Mouse (Mus musculus) gastrocnemius, postnatal 10 days (tissue): ENCODE data around the gene Bahd1. TPM values are rescaled to one million over a fixed set of nuclear protein-coding genes. Genes with fewer than 3 reads are reported as not detected.
A peak's percentile ranks its signal among the peaks of the same experiment; 100 is the strongest.

ENCODE experiments used
- DNase-seq: peaks from one replicate; pipeline ENCODE4 v3.0.0; 2021; ENCODE audit warnings: mixed read lengths
- long read RNA-seq, 2 experiments: library from polyadenylated mRNA; stranded (forward); transcript quantifications; one replicate each; pipeline ENCODE4 v2.0.0; 2021
- total RNA-seq, 2 experiments: library from RNA; stranded (reverse); gene quantifications; 2 replicates each; pipeline ENCODE4 v1.2.3; 2021

Bahd1 gene
- total RNA-seq, result 1 to 10 TPM; 4.8 to 7.4 TPM
- long read RNA-seq, experiment 1, partial matches to known transcripts, result 0 of 2 reads
- long read RNA-seq, experiment 1, other reads (novel, unspliced or antisense), result 2 of 2 reads
- long read RNA-seq, experiment 2, result 0 reads

DNA sequence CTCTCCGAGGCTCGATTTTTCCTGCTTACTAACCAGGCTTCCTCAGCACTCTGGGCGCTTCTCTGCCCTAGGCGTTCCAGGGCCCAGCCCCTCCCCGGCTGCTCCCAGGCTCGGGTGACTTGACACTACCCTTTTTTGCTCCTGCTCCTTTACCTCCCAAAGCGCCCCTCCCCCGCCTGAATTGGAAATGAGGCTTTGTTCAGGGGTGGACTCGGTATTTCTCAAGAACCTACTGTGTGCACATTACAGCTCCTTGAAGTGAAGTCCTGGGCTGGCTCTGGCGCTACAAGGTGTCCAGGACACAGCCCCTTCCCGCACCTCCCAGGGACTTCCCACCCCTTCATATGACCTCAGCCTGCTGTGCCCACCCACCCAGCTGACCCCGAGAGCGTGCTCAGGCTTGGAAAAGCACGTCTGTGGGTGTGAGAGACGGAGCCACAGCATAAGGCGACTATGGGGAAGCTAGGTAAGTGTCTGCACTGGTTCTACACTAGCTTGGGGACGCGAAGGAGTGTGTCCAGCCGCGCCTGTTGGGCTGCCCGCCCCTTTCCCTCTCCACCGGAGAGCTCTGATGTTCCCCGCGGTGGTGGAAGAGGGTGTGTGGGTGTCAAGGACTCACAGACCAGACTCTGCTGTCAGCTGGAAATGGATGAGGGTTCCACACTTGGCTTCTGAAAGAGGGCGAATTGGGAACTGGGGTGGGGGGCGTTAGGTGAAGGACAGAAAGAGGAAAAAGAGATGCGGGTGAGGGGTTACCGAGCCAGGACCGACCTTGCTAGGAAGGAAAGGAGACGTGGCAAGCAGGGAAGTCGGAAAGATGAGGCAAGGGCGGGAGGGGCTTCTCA is at the start of gene Bahd1:
Gene Bahd1, plus strand, starts transcription at position 397 of the 845 bp plus-strand sequence.
- DNase-seq, result peak; percentile 34

DNA sequence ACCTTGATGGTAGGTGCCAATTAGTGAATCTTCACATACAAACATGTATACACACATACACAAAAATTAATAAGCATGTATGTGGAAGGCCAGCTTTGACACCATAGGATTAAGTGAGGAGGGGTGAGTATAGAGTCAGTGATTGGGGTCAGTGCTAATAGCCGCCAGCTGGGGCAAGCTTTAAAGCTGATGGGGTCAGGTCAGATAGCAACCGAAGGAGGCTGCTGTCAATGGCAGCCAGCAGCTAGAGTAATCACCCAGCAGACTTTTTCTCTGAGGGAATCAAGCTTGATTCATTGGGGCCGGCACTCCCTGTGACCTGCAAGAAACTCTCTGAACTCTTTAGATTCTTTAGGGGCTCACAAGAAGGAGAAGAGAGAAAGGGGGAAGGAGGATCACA is 48.4 kb upstream of the Bahd1 start:
- DNase-seq, result no peak

DNA sequence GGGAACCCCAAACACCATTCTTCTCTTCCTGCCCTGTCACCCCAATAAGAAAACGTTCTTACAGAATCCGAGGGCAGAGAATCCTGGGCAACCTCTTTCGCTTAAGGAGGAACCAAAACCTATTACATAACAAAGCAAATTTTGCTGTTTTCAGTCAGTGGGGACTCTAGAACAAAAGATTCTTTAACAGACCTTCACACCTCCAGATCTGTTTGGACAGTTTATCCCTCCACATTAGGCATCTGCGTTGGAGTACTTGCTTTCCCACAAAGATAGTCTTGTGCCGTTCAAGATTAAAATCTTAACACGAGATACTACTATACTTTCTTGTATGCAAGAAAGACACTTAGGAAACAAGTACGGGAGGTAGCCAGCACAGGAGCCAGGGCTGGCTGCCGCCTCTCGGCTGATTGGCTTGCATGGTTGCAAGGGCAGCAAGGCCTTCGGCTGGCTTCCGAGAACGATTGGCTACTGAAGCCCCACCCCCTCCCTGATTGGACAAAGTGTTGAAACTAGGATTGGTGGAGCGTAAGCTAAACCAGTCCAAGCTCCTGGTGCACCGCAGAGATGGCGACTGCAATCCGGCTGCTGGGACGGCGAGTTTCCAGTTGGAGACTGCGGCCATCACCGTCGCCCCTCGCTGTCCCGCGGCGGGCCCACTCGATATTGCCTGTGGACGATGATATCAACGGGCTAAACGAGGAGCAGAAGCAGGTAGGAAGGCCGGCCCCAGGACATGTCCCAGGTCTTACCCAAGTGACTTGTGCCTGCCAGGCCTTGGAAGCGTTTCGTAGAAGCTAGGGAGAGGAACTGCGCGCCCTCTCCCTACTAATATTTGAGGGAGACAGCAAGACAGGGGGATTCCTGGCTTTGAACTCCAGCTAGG is 38.5 kb upstream of the Bahd1 start, which contains the start of gene Ivd:
Gene Ivd, plus strand, starts transcription at position 501 of the 886 bp plus-strand sequence.
- peak; percentile 84 for DNase-seq

DNA sequence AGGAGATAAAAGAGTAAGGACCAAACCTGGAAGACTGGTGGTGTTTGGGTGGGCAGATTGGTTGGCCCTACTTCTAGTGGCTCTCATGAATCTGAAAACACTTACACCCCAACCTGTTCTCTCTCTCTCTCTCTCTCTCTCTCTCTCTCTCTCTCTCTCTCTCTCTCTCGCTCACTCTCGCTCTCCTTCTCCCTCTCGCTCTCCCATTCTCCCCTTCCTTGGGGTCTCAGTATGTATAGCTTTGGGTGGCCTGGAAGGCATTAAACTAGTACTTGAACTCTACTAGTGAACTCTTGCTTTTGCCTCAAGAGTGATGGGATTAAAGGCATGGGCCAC is 37.9 kb upstream of the Bahd1 start:
- DNase-seq, result no peak

DNA sequence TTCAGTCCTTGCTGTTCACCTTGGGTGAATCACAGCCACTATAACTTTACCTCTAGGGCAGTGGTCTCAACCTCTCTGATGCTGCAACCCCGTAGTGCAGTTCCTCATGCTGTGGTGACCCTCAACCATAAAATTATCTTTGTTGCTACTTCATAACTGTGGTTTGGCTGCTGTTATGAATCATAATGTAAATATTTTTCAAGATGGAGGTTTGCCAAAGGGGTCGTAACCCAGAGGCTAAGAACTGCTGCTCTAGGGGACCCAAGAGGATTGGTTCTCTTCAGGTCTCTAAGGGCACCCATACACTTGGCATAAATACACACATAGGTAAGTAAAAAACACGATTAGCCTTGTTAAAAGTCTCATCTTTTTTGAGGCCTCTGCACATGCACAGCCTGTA is 29.6 kb upstream of the Bahd1 start:
- DNase-seq, result no peak

DNA sequence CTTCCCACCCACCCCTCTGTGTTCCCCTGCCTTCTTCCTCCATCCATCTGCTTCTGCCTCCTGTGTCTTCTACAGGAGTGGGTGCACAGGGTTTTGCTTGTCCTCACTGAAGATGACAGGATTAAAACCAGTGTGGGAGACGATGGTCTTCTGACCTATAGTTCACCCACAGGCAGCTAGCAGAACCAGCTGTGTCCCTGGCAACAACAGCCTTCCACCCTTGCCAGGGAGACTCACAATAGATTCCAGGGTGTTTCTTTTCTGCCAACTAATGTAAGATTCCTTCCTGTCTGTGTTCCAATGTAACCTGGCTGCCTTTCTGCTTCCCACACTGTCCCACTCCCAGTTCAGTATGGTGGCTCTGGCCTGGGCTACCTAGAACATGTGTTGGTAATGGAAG is 29.1 kb upstream of the Bahd1 start:
- DNase-seq, result no peak

DNA sequence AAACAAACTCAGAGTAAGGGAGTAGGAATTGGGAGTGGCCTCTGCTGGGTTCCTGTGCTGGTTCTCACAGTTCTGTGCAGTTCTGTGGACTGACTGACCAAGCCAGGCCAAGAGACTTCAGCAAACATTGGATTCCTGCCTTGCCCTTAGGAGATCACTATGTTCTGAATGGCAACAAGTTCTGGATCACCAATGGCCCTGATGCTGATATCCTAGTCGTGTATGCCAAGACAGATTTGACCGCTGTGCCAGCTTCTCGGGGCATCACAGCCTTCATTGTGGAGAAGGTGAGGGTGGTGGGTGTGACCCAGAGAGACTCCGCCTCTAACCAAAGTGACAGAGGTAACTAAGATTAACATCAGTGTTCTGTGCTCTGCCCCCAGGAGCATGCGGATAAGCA is 27.2 kb upstream of the Bahd1 start:
- DNase-seq, result no peak

DNA sequence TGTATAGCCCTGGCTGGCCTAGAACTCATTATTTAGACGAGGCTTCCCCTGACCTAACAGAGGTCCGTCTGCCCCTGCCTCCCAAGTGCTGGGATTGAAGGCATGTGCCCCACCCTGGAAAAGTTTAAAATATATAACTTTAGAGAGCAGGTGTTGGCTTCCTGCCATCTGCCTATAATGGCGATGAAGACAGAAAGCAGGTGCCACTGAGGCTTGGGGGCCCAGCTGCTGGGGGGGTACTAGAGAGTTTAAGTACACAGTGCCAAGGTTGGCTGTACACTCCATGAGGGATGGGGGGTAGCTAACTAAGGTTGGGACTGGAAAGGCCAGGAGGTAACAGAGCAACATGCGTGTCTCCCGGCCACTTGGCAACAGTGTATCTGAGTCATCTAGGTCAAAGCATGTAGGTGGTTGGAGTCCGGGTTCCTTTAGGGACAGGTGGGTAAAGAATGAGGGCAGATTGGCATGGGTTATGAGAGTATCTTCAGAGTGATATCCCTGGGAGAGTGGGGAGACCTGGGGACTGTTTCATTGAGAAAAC is 26.2 kb upstream of the Bahd1 start:
- DNase-seq, result no peak

DNA sequence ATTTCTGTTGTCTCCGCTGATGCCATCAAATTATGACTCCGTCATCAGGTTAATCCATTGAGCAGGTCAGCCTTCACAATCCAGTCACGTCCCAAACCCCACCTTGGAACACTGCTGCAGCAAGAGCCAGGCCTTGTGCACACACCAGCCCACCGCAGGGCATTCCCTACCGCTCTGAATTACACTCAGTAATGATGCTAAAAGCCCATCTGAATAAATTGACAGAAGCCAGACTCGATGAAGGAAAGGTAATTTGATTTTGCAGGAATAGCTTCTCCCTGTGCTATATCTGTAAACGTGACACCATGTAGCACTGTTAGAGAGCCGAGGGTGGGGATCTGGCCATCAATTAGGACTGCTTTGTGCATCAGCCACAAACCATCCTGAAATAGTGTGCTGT is 24.9 kb upstream of the Bahd1 start:
- no peak for DNase-seq

DNA sequence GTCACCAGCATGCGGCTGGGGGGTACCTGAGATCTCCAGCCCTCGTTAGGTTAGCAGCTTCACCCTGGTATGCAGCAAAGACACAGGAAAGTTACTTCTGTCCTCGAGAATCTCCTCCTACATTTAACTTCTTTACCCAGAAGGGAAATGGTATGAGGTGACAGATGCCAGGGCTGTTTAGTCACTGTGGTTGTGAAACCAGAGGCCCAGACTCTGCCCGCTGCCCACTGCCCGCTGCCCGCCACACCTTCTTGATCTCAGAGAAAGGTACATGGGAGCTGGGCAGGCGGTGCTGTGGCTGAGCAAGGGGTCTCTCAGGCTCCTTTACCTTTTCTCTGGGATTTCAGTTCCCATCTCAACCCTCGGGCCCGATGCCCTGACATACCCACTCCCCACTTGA is 23.7 kb upstream of the Bahd1 start:
- no peak for DNase-seq

DNA sequence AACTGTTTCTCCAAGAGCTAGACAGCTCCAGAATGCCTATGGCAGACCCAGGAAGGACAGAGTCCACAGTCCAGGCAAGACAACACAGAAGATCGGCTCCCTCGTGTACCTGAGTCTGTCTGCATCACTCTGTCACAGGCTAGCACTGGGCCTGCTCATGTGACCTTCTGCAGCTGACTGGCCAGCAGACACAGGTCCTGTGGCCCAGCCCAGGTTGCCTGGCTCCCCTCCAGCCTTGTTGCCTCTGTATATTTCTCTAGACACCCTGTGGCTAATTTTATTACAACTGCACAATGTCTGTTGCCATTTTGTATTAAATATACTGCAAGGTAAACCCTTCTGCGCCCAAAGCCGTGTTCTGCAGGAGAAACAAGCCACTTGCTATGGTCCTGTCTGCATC is 19.2 kb upstream of the Bahd1 start:
- no peak for DNase-seq

DNA sequence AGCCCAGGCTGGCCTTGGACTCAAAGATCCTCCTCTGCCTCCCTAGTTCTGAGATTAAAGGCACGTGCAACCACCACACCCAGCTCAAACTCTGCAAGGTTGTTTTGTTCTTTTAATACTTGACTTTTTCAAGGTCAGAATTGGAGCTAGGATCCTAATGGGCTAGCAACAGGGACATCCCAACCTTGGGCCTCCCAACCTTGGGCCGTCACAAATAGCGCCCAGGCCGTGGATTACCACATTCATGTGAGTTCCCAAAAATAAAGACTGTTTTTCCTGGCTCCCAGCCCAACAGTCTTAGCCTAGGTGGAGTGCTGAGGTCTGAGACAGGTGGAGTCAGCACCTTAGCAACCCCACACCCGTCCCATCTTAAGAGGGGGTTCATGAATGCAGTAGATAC is 18.2 kb upstream of the Bahd1 start:
- DNase-seq, result no peak

DNA sequence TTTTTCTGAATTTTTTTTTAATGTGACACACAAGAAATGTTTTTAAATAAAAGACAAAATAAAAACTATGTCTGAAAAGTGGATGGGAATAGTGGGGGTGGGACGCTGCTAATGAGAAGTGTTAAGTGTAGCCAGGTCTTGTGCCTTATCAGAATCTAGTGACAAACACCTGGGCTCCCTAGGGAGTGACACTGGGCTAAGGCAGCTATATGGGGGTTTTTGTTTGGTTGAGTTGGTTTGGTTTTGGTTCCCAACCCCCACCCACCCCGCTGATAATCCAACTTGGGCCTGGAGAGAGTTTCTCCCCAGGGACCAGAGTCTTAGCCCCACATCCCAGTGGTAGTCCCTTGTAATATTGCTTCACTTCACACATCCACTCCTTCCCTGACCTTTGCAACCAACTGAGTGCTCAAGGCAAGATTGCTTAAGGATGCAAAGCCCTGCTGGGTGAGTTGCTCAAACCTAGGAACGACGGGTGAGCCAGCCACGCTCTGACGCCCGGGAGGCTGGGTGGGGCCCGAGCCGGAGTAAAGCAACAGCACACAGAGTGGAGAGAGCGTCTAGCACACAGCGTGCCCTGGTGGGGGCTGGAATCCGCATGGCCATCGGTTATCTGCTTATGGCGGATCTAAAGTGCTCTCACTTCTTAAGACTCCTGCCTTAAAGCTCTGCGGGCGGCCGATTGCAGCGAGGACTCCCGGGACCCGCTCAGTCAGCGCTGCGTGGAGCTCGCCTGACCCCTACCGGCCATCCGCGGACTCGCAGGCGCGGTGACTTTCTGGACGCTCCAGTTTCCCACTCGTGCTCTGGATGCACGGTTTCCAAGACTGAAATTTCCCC is 17.1 kb upstream of the Bahd1 start:
- DNase-seq, result peak; percentile 92

DNA sequence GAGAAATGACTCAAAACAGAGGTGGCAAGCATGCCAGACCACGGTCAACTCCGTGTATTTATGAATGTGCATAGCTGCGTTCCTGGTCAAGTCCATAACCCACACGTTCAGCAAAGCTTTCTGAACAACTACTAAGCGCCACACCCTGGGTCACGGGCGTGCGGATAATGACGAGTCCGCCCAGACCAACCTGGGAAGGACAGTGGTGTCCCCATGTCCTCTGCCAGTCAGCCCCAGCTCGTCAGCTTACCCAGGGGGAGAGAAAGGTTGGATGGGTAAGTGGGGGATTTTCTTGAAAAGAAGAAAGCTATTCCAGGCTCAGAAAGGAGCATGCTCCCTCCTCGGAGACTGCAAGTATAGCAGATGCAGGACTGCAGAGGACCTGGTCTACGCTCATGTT is 12.7 kb upstream of the Bahd1 start:
- DNase-seq, result no peak

DNA sequence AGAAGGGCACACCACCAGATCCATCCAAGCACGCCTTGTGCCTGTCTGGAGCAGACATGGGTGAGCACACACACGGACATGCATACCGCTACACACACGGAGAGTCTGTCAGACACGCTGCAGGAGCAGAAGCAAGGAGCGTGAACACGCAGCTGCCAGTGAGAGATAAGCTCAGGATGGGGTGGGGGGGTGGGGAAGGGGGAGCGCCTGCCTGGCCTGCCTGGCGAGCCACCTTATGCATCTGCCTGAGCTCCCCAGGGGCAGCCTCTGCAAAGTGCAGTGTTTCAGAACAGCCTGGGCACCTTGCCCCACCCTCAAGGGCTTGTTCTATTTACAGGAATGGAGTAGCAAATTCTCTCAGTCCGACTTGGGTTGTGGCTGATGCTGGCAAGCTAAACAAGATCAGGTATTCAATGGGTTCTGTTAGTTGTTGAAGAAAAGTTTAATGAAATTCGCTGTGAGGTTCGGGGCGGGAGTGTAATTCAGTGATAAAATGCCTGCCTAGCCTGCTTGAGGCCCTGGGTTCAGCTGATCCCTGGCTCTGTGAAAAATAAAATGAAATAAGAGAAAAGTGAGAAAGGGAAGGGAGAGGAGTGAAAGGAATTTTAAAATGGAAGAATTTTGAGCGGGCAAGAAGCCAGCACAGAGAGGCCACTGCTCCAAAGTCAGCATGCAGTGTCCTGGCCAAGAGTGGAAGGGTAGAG is 12.2 kb upstream of the Bahd1 start:
- DNase-seq, result no peak

DNA sequence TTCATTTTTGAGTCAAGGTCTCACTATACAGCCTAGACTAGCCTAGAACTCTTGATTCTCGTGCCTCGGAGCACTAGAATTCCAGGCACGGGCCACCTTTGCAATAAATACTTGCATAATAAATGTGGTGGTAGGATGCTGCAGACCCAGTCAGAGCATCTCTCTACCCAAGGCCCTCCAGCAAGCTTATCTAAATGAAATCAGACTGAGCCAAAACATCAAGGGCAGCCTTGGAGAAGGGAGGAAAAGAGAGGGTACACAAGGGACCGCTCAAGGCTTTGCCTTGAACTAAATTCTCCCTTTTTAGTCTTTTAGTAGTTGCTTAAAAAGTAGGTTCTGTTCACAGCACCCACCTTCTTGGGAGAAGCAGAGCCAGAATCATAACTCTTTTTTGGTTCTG is 9.0 kb upstream of the Bahd1 start:
- DNase-seq, result no peak

DNA sequence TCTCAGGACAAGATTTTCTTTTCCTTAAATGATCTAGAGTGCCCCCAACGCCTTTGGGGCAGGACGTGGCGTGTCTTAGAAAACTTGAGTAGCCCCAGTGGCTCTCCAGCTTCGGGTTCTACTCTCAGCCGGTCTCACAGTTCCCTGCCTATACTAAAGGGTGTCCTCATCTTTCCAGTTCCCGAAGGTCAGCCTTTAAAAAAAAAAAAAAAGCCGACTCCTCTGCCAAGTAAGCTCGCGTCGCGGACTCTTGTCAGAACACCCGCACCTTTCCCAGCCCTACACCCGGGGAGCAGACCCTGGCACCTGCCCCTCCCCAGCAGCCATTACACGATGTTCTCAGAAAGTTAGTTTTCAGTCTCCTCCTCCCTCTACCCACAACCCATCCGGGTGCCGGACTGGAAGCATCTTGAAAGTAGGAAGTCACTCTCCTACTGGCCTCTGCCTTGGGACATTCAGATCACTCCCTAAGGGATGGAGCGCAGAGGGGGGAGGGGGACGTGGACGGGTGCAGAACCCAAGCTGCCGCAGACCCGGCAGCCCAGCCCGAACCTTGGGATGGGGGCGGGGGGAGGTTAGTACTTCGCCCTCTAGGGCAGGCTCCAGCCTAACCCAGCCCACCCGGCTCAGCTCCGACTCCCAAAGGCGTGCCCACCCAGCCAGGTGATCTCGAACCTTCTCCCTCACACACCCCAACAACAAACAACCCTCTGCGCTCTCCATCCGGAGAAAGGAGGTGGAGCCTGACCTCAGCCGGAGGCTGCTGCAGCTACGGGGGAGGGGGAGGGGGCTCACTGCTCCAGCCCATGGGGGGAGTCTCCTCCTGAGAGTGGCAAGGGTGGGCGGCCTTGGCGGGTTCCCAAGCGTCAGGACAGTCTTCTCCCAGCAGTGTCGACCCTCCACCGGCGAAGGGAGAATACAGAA is 3.9 kb upstream of the Bahd1 start:
- peak; percentile 38 for DNase-seq

DNA sequence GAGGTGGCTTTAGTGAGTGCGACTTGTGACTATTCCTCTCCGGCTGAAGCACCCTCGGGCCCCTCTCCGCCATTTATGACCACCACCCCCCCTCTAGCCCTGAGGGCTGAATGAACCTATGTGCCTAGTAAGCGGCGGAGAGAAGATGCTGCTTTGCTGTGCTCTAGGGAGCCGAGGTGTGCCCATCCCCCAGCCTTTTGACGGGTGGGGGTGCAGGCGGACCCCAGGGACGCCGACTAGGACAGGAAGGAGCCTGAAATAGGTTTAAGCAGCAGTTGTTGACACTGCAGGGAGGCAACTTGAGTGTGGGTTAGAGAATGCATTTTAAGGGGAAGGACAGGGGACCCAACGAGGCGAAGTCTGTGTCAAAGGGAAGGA is 3.3 kb upstream of the Bahd1 start:
- no peak for DNase-seq

DNA sequence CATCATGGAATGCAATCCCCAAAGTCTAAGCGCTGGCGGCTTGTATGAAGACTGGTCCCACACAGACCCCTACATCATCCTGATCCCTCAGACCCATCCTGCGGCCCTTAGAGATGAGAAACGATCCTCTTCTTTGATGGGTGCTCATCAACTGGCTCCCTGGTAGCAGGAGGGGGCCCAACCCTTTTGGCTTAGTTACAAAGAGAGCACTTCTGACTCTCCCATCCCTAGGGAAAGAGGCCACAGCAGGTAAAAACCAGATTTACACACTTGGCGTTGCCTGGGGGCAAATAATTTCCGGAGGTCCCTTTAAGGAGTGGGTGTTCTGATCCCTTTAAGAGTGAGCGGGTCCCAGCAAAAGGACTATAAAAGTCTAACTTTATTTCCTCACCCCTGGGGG is 2.8 kb upstream of the Bahd1 start:
- DNase-seq, result no peak

DNA sequence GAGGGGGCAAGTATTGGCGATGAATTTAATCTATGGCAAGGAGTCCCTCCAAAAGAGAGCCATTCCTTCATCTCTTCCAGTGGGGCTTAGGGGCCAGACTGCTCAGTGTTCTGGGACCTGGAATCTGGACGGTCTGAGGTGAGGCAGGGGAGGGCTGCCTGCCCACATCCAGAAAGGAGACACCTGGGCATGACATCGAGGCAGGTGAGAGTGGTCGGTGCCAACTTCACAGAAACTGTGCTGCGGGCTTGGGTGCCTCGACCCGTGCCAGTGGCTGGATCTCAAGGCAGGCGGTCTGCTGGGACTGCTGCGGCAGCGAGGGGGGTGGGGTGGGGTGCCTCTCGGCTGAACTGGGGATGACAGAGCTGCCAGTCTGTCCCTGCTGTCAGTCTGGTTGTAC is 2.4 kb upstream of the Bahd1 start:
- no peak for DNase-seq
